Mouse (Mus musculus): ENCODE measurements around the gene Golga2. TPM values are rescaled to one million over a fixed set of nuclear protein-coding genes. Genes with fewer than 3 reads are reported as not detected.

Golga2 gene
- polyA plus RNA-seq, 1 experiment from 2014 or later, result 24.9 TPM

DNA sequence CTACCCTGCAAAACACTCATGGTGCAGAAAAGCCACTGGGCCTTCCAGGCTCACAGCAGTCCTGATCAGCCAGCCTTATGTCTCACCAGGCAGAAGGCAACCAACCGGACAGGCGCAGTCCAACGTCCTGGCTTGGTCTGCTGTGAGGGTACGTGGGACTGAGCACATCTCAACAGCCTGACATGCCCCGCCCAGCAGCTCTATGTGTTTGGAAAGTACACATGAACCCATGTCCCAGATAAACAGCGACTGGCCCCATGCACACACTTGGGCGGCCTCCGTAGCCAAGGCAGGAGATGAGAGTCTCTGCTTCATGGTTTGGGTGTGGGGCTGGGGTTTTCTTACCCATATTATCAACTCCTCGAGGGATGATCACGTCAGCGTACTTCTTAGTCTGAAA lies 30.9 kb upstream of the Golga2 start:
- peaks cover 70% of the 10 kb centered on the region for H3K36me3 ChIP-seq
- no peak overlapping the region for H3K27ac ChIP-seq
- H3K4me1 ChIP-seq (replicated peaks), result peaks cover 13% of the 10 kb centered on the region
- ATAC-seq (ENCODE audit: insufficient number of reproducible peaks, insufficient read depth, low FRiP score, low TSS enrichment, low read depth), result no peak
- no peak overlapping the region for H3K4me2 ChIP-seq
- H3K4me3 ChIP-seq (replicated peaks), result no peak overlapping the region
- H3K9ac ChIP-seq (replicated peaks), result no peak overlapping the region
- H3K9me3 ChIP-seq, result no peaks in the 10 kb centered on the region
- no peaks in the 10 kb centered on the region for H3K27me3 ChIP-seq
- WGBS, result 93% methylated on average over 11 of the region's 11 CpGs

DNA sequence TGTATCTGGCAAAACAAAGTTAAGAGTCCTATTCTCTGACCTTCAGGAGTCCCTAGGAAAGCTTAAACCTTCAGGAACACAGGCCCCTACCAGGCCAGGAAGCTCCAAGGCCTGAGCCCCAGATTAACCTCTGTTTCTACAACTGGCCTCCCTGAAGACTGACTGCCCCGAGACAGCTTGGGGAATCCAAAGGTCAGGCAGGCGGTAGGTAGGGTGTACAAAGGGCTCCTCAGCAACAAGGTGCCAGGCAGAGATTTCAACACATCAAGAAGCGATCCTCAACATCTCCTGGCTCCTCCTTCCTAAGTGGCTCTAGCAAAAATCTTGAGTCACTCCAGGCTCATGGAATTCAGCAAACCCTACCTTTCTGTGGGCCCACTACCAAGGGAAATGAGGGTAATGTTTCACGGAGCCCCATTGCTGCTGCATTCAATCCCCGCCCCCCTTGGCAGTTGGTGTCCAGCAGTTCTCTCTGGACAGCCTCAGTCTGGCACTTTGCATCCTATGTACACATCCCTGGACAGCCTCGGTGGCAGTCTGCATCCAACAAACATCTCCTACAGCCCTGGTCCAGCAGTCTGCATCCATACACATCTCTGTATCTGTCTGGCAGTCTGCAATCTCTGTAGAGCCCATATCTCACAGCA lies 28.2 kb upstream of the Golga2 start:
- peaks cover 13% of the 10 kb centered on the region for H3K4me1 ChIP-seq (replicated peaks)
- no peaks in the 10 kb centered on the region for H3K27me3 ChIP-seq
- WGBS, result 61% methylated on average over 6 of the region's 6 CpGs
- H3K36me3 ChIP-seq, result peaks cover 43% of the 10 kb centered on the region
- H3K4me3 ChIP-seq (replicated peaks), result peak overlapping the region; percentile 86
- H3K9ac ChIP-seq (replicated peaks), result peak overlapping the region; percentile 89
- H3K27ac ChIP-seq, result no peak overlapping the region
- no peak for ATAC-seq (ENCODE audit: insufficient number of reproducible peaks, insufficient read depth, low FRiP score, low TSS enrichment, low read depth)
- H3K9me3 ChIP-seq, result no peaks in the 10 kb centered on the region
- H3K4me2 ChIP-seq, result peak overlapping the region; percentile 78

DNA sequence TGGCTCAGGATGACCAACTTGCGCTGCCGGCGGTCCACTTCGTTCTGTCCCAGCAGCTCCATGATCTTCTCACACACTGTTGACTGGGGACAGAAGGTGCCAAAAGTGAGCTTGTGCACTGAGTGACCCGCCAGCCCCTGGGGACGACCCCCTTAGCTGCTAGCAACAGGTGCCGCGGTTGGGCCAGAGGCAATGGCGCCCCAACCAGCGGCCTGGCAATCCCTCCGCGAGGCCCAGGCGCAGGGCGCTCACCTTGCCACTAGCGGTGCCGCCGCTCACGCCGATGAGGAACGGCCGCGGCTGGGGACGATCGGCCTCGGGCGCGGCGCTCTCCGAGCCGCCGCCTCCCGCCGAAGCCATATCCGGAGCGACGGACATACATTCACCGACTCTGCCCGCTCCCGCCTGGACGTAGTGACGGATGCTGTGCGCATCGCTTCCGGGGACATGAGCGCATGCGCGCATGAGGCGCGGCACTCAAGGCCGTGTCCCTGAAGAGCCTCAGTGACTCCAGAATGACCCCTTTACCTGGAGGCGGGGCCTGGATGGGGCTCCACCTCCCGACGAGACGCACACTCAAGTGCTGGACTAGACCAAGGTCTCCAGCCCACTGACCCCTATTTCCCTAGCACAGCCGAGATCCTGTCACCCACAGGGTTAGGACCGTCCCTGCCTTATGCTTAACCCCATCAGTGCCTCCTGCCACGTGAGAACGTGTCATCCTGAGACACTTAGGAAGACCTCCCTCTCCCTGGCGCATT lies 27.3 kb upstream of the Golga2 start, which contains the start of gene Uck1:
Uck1 (minus strand) TSS at position 503 of the 761 bp plus-strand sequence.
- Histone ChIP-seq H3K27me3 (no peaks in the 10 kb centered on the region), H3K9ac (replicated peaks) (peak within 1 kb of the TSS; percentile 89), H3K4me2 (peak within 1 kb of the TSS; percentile 78), H3K9me3 (no peaks in the 10 kb centered on the region), H3K4me3 (replicated peaks) (peak within 1 kb of the TSS; percentile 86), H3K27ac (peak within 1 kb of the TSS; percentile 50; the same call in 1 of the 2 replicates), H3K4me1 (replicated peaks) (peaks cover 13% of the 10 kb centered on the region), H3K36me3 (peaks cover 35% of the 10 kb centered on the region)
- ATAC-seq (ENCODE audit: insufficient number of reproducible peaks, insufficient read depth, low FRiP score, low TSS enrichment, low read depth), result peak; percentile 83
- 2% methylated on average over 59 of the region's 59 CpGs for WGBS

DNA sequence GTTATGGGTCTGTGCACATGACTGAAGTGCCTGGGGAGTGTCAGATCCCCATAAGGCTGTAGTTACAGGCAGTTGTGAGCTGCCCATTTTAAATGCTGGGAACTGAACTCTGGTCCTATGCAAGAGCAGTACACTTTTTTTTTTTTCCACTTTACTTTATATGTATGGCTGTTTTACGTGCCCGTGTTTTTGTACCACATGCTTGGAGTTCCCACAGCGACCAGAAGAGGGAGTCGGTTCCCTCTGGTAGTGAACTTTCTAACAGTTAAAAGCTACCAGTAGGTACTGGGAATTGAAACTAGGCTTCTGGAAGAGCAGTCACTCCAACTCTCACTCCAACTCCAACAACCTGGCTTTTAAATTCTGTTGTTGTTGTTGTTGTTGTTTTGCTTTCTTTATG lies 26.5 kb upstream of the Golga2 start:
- no peaks in the 10 kb centered on the region for H3K27me3 ChIP-seq
- no peaks in the 10 kb centered on the region for H3K9me3 ChIP-seq
- no peak overlapping the region for H3K27ac ChIP-seq
- 0 out of 2 replicates have a peak, but pooled peaks have one; percentile 22 for ATAC-seq (ENCODE audit: insufficient number of reproducible peaks, insufficient read depth, low FRiP score, low TSS enrichment, low read depth)
- H3K9ac ChIP-seq (replicated peaks), result no peak overlapping the region
- H3K4me1 ChIP-seq (replicated peaks), result peaks cover 13% of the 10 kb centered on the region
- H3K4me2 ChIP-seq, result peak overlapping the region; percentile 78; the same call in 1 of the 2 replicates
- 31% methylated on average over 4 of the region's 4 CpGs for WGBS
- 0 out of 2 replicates have a peak overlapping the region, but pooled peaks have one; percentile 86 for H3K4me3 ChIP-seq (replicated peaks)
- H3K36me3 ChIP-seq, result peaks cover 30% of the 10 kb centered on the region

DNA sequence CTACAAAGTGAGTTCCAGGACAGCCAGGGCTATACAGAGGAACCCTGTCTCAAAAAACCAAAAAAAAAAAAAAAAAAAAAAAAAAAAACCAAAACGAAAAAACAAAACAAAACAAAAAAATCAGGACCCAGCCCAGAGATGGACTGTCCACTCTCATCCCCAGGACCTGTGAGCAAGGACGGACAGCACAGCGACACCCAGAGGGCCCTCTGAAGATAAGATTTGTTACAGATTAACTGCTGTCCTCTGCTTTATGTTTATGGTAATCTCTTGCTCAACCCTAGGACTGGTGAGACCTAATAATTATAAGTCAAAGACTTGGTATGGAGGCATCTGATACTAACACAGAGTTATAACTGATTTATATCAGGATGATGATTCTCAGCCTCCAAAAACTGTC lies 11.4 kb upstream of the Golga2 start:
- Histone ChIP-seq H3K9ac (replicated peaks) (no peak overlapping the region), H3K4me3 (replicated peaks) (no peak overlapping the region), H3K27ac (no peak overlapping the region), H3K4me1 (replicated peaks) (no peaks in the 10 kb centered on the region), H3K27me3 (no peaks in the 10 kb centered on the region), H3K4me2 (no peak overlapping the region), H3K9me3 (no peaks in the 10 kb centered on the region), H3K36me3 (peaks cover 43% of the 10 kb centered on the region)
- ATAC-seq (ENCODE audit: insufficient number of reproducible peaks, insufficient read depth, low FRiP score, low TSS enrichment, low read depth), result no peak
- 75% methylated on average over 3 of the region's 3 CpGs for WGBS

DNA sequence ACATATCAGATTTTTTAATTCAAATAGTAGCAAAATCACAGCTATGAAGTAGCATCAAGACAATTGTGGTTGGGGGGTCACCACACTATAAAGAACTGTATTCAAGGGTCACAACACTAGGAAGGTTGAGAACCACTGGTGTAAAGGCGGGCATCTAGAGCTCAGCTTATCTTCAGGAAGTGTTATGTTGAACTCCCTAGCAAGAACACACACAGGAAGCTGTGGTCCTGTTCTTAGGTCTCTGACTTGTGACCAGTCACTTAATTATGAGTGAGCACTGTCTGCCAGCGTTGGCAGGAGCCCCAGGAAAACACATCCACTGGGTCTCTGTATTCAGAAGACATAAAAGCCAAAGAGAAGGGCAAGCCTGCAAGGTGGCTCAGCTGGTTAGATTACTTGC lies 4.9 kb upstream of the Golga2 start:
- no peak for ATAC-seq (ENCODE audit: insufficient number of reproducible peaks, insufficient read depth, low FRiP score, low TSS enrichment, low read depth)

DNA sequence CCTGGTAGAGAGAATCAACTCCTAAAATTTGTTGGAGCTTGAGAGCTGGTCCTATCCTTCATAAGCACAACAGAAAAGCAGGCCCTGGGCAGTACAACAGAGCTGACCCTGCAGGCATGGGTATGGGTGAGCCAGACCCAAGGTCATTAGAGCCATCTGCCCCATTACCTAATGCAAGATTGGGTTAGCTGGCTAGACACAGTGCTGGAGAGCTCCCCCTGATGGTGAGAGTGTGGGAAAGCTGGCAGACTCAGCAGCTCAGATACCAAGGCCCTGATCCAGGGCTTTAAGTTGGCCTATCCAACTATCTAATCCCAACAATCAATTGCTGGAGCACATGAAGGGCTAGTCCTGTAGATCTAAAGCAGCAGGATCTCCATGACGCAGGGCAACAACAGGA lies 4.5 kb upstream of the Golga2 start:
- Histone ChIP-seq H3K4me1 (replicated peaks) (peaks cover 8% of the 10 kb centered on the region), H3K4me3 (replicated peaks) (no peak overlapping the region), H3K4me2 (no peak overlapping the region), H3K27me3 (no peaks in the 10 kb centered on the region), H3K9me3 (no peaks in the 10 kb centered on the region), H3K9ac (replicated peaks) (no peak overlapping the region), H3K36me3 (peaks cover 82% of the 10 kb centered on the region), H3K27ac (no peak overlapping the region)
- WGBS, result 76% methylated on average over 1 of the region's 1 CpGs
- ATAC-seq (ENCODE audit: insufficient number of reproducible peaks, insufficient read depth, low FRiP score, low TSS enrichment, low read depth), result no peak

More for the DNA sequence above, 4.9 kb upstream of the Golga2 start:
- peaks cover 8% of the 10 kb centered on the region for H3K4me1 ChIP-seq (replicated peaks)
- H3K9me3 ChIP-seq, result no peaks in the 10 kb centered on the region
- peaks cover 87% of the 10 kb centered on the region for H3K36me3 ChIP-seq
- H3K4me3 ChIP-seq (replicated peaks), result no peak overlapping the region
- no peak overlapping the region for H3K9ac ChIP-seq (replicated peaks)
- WGBS, result 84% methylated on average over 2 of the region's 2 CpGs
- H3K27ac ChIP-seq, result no peak overlapping the region
- no peak overlapping the region for H3K4me2 ChIP-seq
- no peaks in the 10 kb centered on the region for H3K27me3 ChIP-seq

DNA sequence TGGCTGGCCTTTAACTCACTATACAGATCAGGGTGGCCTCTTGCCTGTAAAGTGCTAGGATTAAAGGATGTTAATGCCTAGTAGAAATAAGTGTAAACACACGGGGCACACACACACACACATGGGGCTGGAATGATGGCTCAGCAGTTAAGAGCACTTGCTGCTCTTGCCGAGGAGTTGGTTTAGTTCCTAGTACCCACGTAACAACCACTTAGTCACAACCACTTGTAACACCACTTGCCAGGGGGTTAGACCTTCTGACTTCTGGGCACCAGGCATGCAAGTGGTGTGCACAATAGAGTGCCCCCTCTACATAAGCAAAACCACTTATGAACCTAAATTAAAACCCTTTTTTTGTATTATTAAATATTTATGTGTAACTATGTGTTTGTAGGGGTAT lies 3.2 kb upstream of the Golga2 start:
- Histone ChIP-seq H3K36me3 (peaks cover 70% of the 10 kb centered on the region), H3K9me3 (no peaks in the 10 kb centered on the region), H3K4me3 (replicated peaks) (no peak overlapping the region), H3K27me3 (no peaks in the 10 kb centered on the region), H3K4me2 (no peak overlapping the region), H3K27ac (no peak overlapping the region), H3K9ac (replicated peaks) (no peak overlapping the region), H3K4me1 (replicated peaks) (peaks cover 9% of the 10 kb centered on the region)
- no peak for ATAC-seq (ENCODE audit: insufficient number of reproducible peaks, insufficient read depth, low FRiP score, low TSS enrichment, low read depth)
- WGBS, result 92% methylated on average over 3 of the region's 3 CpGs

DNA sequence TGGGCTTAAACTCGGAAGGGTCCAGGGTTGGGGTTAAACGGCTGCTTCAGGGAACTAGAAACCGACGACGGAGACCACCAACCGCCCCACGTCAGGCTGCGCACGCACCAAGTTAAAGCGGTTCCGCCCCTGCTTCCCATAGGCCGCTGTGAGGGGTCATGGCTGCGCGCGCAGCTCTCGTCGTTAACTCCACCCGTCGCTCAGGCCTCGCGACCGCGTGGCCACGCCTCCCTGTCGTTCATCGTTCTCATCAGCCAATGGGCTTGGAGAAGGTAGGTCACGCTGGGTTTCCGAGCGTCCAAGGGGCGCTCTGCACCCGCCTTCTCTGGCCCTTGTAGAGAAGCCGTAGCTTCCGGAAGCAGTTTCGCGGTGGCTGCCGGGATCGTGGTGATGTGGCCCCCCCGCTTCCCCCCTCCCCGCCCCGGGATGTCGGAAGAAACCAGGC lies 761 bp downstream of the Golga2 start, which contains the start of gene Swi5:
Swi5 (minus strand) TSS at position 153 of the 445 bp plus-strand sequence.
- H3K27me3 ChIP-seq, result no peaks in the 10 kb centered on the region
- H3K27ac ChIP-seq, result peak within 1 kb of the TSS; percentile 79
- under 1% methylated on average over 40 of the region's 41 CpGs for WGBS
- peak within 1 kb of the TSS; percentile 91 for H3K4me2 ChIP-seq
- no peaks in the 10 kb centered on the region for H3K9me3 ChIP-seq
- peak within 1 kb of the TSS; percentile 93 for H3K4me3 ChIP-seq (replicated peaks)
- peaks cover 14% of the 10 kb centered on the region for H3K4me1 ChIP-seq (replicated peaks)
- peak within 1 kb of the TSS; percentile 93 for H3K9ac ChIP-seq (replicated peaks)
- H3K36me3 ChIP-seq, result peaks cover 43% of the 10 kb centered on the region
- peak; percentile 99 for ATAC-seq (ENCODE audit: insufficient number of reproducible peaks, insufficient read depth, low FRiP score, low TSS enrichment, low read depth)

DNA sequence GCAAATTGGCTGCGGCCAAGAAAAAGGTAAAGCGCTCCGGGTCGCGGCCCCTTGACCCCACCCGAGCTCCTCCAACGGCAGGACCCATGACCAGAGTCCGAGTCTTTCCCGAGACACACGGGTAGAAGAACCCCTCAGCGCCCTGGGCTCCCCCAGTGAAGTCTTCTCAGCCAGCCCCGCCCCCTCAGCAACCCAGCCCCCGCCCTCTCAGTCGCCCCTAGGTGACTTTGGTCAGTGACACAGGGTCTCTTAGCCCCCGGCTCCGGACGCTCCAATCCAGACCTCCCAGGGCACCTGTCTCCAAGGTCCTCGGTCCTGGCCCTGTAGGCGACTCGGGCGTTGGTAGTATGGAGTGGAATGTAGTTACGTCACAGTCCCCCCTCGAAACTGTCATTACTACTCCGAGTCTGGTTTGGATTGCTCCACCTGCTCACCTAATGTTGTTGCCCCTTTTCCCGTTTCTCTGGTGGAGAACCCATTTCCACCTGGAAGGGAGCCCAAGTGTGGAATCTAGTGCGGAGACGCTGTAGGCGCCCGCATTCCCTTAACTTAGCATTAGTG lies 1.3 kb downstream of the Golga2 start:
- H3K9ac ChIP-seq (replicated peaks), result peak overlapping the region; percentile 77
- peaks cover 14% of the 10 kb centered on the region for H3K4me1 ChIP-seq (replicated peaks)
- ATAC-seq (ENCODE audit: insufficient number of reproducible peaks, insufficient read depth, low FRiP score, low TSS enrichment, low read depth), result peak; percentile 60
- no peaks in the 10 kb centered on the region for H3K27me3 ChIP-seq
- H3K27ac ChIP-seq, result peak overlapping the region; percentile 53
- WGBS, result 2% methylated on average over 29 of the region's 29 CpGs
- peak overlapping the region; percentile 91 for H3K4me2 ChIP-seq
- peaks cover 45% of the 10 kb centered on the region for H3K36me3 ChIP-seq
- H3K9me3 ChIP-seq, result no peaks in the 10 kb centered on the region
- H3K4me3 ChIP-seq (replicated peaks), result peak overlapping the region; percentile 93

DNA sequence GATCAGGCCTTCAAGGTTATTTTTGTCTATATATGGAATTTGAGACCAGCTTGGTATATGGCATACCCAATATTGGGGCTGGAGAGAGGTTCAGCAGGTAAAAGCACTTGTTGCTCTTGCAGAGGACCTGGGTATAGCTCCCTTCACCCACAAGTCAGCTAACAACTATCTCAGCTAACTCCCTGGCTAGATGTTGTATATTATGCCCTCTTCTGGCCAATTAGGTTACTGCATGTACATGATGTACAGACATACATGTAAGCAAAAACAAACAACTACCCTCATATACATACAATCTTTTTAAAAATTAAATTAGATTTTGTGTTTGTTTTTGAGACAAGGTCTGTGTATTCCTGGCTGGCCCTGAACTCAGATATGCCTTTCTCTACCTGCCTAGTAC lies 2.4 kb downstream of the Golga2 start:
- ATAC-seq (ENCODE audit: insufficient number of reproducible peaks, insufficient read depth, low FRiP score, low TSS enrichment, low read depth), result no peak
- Histone ChIP-seq H3K4me3 (replicated peaks) (0 out of 2 replicates have a peak overlapping the region, but pooled peaks have one; percentile 93), H3K9ac (replicated peaks) (no peak overlapping the region), H3K27me3 (no peaks in the 10 kb centered on the region), H3K4me2 (peak overlapping the region; percentile 91), H3K27ac (no peak overlapping the region), H3K9me3 (no peaks in the 10 kb centered on the region), H3K36me3 (peaks cover 44% of the 10 kb centered on the region), H3K4me1 (replicated peaks) (peaks cover 14% of the 10 kb centered on the region)

All from limb, embryonic 12.5 days (tissue).